In genomic region chr8:106315402-106316187, GRCm38 (mm10) we compare ENCODE assay signal across 30 mouse cellular contexts. TPM values are rescaled to one million over a fixed set of nuclear protein-coding genes. Genes with fewer than 3 reads are reported as not detected.
A peak's percentile ranks its signal among the peaks of the same experiment; 100 is the strongest.
DNase-seq lines count a peak whose midpoint lies in the region; ATAC-seq lines count a peak whose summit lies in the region.
"Had no signal": no experiment of that assay in that cellular context is flagged by ENCODE, and none has a peak within 500 bp of the region (broad histone marks: within the 10 kb centered on the region; RNA-seq: fewer than 3 reads in every experiment).

No protein-coding gene starts in this region.

- no peak overlapping the region for H3K4me2 ChIP-seq in intestine, embryonic 16.5 days (ENCODE audit: low read depth, low read length)
- H3K4me2 ChIP-seq in stomach, embryonic 15.5 days, result no peak overlapping the region
- H3K4me2 ChIP-seq in liver, embryonic 12.5 days, result no peak overlapping the region
- H3K4me2 ChIP-seq in liver, embryonic 11.5 days, result no peak overlapping the region
- H3K4me2 ChIP-seq: embryonic facial prominence, embryonic 15.5 days; forebrain, embryonic 13.5 days; hindbrain, embryonic 12.5 days; midbrain, embryonic 15.5 days; neural tube, embryonic 15.5 days had no signal

- intact Hi-C loops in heart, postnatal 25 days (cut with DNase I), result no loop called here

- H3K9ac ChIP-seq in intestine, embryonic 16.5 days (ENCODE audit: low read depth, low read length), result no peak overlapping the region
- no peak overlapping the region for H3K9ac ChIP-seq in stomach, embryonic 15.5 days
- H3K9ac ChIP-seq in liver, embryonic 12.5 days, result no peak overlapping the region
- no peak overlapping the region for H3K9ac ChIP-seq in liver, embryonic 11.5 days (ENCODE audit: low read depth, low read length)
- H3K9ac ChIP-seq: embryonic facial prominence, embryonic 15.5 days; forebrain, embryonic 13.5 days; hindbrain, embryonic 12.5 days; liver, embryonic 14.5 days; midbrain, embryonic 15.5 days; neural tube, embryonic 15.5 days had no signal

- H3K4me3 ChIP-seq in intestine, embryonic 16.5 days (ENCODE audit: low read length), result no peak overlapping the region
- H3K4me3 ChIP-seq in stomach, embryonic 15.5 days (replicated peaks), result no peak overlapping the region
- no peak overlapping the region for H3K4me3 ChIP-seq in liver, embryonic 12.5 days
- no peak overlapping the region for H3K4me3 ChIP-seq in liver, embryonic 11.5 days (ENCODE audit: low read depth, low read length)
- H3K4me3 ChIP-seq: embryonic facial prominence, embryonic 10.5 days; embryonic facial prominence, embryonic 15.5 days; forebrain, embryonic 13.5 days; hindbrain, embryonic 12.5 days; midbrain, embryonic 10.5 days; midbrain, embryonic 15.5 days; neural tube, embryonic 15.5 days had no signal

- peak overlapping the region; percentile 36 for H3K27ac ChIP-seq in intestine, embryonic 16.5 days (ENCODE audit: low read length)
- H3K27ac ChIP-seq in stomach, embryonic 15.5 days, result peak overlapping the region; percentile 41; the same call in 1 of the 2 replicates
- no peak overlapping the region for H3K27ac ChIP-seq in liver, embryonic 12.5 days
- H3K27ac ChIP-seq in liver, embryonic 11.5 days (ENCODE audit: low read depth, low read length), result no peak overlapping the region
- H3K27ac ChIP-seq: embryonic facial prominence, embryonic 10.5 days; embryonic facial prominence, embryonic 15.5 days; forebrain, embryonic 13.5 days; hindbrain, embryonic 12.5 days; liver, embryonic 14.5 days; midbrain, embryonic 10.5 days; midbrain, embryonic 15.5 days; neural tube, embryonic 15.5 days had no signal

- DNase-seq in heart, adult 11 months, result peak; percentile 79
- DNase-seq in heart, postnatal 25 days (ENCODE audit: low spot score), result no peak
- DNase-seq in kidney, postnatal 14 days, result no peak
- no peak for DNase-seq in liver, embryonic 11.5 days (ENCODE audit: low spot score)
- DNase-seq: adrenal gland, postnatal 14 days; cerebellum, adult 18-20 months; cerebellum, postnatal 10 days; gastrocnemius, postnatal 36 days; heart, postnatal 14 days; kidney, adult 9 months; kidney, postnatal 10 days; left cerebral cortex, postnatal 4 days; lung, adult 2 months; lung, postnatal 10 days; right cerebral cortex, postnatal 25 days; thymus, postnatal 14 days had no signal

- peak; percentile 91 for ATAC-seq in common myeloid progenitor, adult 5-6 weeks (replicated peaks; ENCODE audit: low read depth, poor library complexity, severe bottlenecking)
- peak; percentile 90 for ATAC-seq in intestine, embryonic 16.5 days
- peak; percentile 80 for ATAC-seq in stomach, embryonic 15.5 days (ENCODE audit: insufficient read depth, low FRiP score, low read depth)
- ATAC-seq in liver, embryonic 12.5 days, result no peak
- ATAC-seq in liver, embryonic 11.5 days (replicated peaks; ENCODE audit: low FRiP score), result no peak
- ATAC-seq: forebrain, embryonic 13.5 days; midbrain, embryonic 15.5 days; Patski had no signal

- WGBS in intestine, embryonic 16.5 days, result 73% methylated on average over 6 of the region's 6 CpGs
- 71% methylated on average over 6 of the region's 6 CpGs for WGBS in stomach, embryonic 15.5 days
- WGBS in liver, embryonic 12.5 days (ENCODE audit: insufficient replicate concordance), result 59% methylated on average over 6 of the region's 6 CpGs
- 82% methylated on average over 6 of the region's 6 CpGs for WGBS in liver, embryonic 11.5 days

- no peaks in the 10 kb centered on the region for H3K27me3 ChIP-seq in intestine, embryonic 16.5 days (replicated peaks; ENCODE audit: control insufficient read depth, insufficient read depth, low read length)
- no peaks in the 10 kb centered on the region for H3K27me3 ChIP-seq in stomach, embryonic 15.5 days (replicated peaks)
- H3K27me3 ChIP-seq in liver, embryonic 12.5 days (replicated peaks), result no peaks in the 10 kb centered on the region
- H3K27me3 ChIP-seq in liver, embryonic 11.5 days (replicated peaks; ENCODE audit: control insufficient read depth, insufficient read depth, low read length), result no peaks in the 10 kb centered on the region
- H3K27me3 ChIP-seq: embryonic facial prominence, embryonic 15.5 days; forebrain, embryonic 13.5 days; hindbrain, embryonic 12.5 days; midbrain, embryonic 15.5 days; neural tube, embryonic 15.5 days had no signal

- H3K9me3 ChIP-seq in intestine, embryonic 16.5 days (ENCODE audit: control insufficient read depth, low read length), result no peaks in the 10 kb centered on the region
- no peaks in the 10 kb centered on the region for H3K9me3 ChIP-seq in stomach, embryonic 15.5 days
- no peaks in the 10 kb centered on the region for H3K9me3 ChIP-seq in liver, embryonic 12.5 days (replicated peaks)
- no peaks in the 10 kb centered on the region for H3K9me3 ChIP-seq in liver, embryonic 11.5 days (ENCODE audit: control insufficient read depth, low read length)
- H3K9me3 ChIP-seq: embryonic facial prominence, embryonic 10.5 days; embryonic facial prominence, embryonic 15.5 days; forebrain, embryonic 13.5 days; G1E; hindbrain, embryonic 12.5 days; midbrain, embryonic 10.5 days; midbrain, embryonic 15.5 days; neural tube, embryonic 15.5 days had no signal

- H3K4me1 ChIP-seq in intestine, embryonic 16.5 days (ENCODE audit: control insufficient read depth, insufficient read depth, low read length), result peaks cover 11% of the 10 kb centered on the region; the same call in 1 of the 2 replicates
- H3K4me1 ChIP-seq in stomach, embryonic 15.5 days, result 0 out of 2 replicates have a peak, but pooled peaks cover 3% of the 10 kb centered on the region
- no peaks in the 10 kb centered on the region for H3K4me1 ChIP-seq in liver, embryonic 12.5 days
- no peaks in the 10 kb centered on the region for H3K4me1 ChIP-seq in liver, embryonic 11.5 days (replicated peaks; ENCODE audit: control insufficient read depth, insufficient read depth, low read length)
- H3K4me1 ChIP-seq: embryonic facial prominence, embryonic 15.5 days; forebrain, embryonic 13.5 days had no signal

- H3K36me3 ChIP-seq in intestine, embryonic 16.5 days (ENCODE audit: control insufficient read depth, insufficient read depth, low read length), result no peaks in the 10 kb centered on the region
- no peaks in the 10 kb centered on the region for H3K36me3 ChIP-seq in stomach, embryonic 15.5 days
- no peaks in the 10 kb centered on the region for H3K36me3 ChIP-seq in liver, embryonic 12.5 days
- no peaks in the 10 kb centered on the region for H3K36me3 ChIP-seq in liver, embryonic 11.5 days (ENCODE audit: control insufficient read depth, insufficient read depth, low read length)
- H3K36me3 ChIP-seq: embryonic facial prominence, embryonic 10.5 days; embryonic facial prominence, embryonic 15.5 days; G1E; hindbrain, embryonic 12.5 days; midbrain, embryonic 10.5 days; midbrain, embryonic 15.5 days; neural tube, embryonic 15.5 days had no signal

RNA-seq across cellular contexts. Expression of gene Smpd3, which starts 22.2 kb away (rescaled TPM):
- 1 to 10 TPM; 3.6 to 4.9 TPM for total RNA-seq in heart, postnatal 25 days (2021)
- 0.14 and 0.92 TPM in 2 replicates for total RNA-seq in common myeloid progenitor, adult 5-6 weeks (2017)
- 21.7 and 23.3 TPM in 2 replicates for polyA plus RNA-seq in intestine, embryonic 16.5 days (2015; fragmentation: Nextera tagmentation; extraction: Ambion mirVana)
- polyA plus RNA-seq in stomach, embryonic 15.5 days (2015; fragmentation: Nextera tagmentation; extraction: Ambion mirVana), result 16.4 and 17.3 TPM in 2 replicates
- polyA plus RNA-seq in liver, embryonic 12.5 days (2016; fragmentation: Nextera tagmentation; extraction: Ambion mirVana), result 0.61 and 0.92 TPM in 2 replicates
- 1.3 and 2.2 TPM in 2 replicates for polyA plus RNA-seq in liver, embryonic 11.5 days (2014; fragmentation: Nextera tagmentation; extraction: Ambion mirVana)
- total RNA-seq: G1E had no signal
- polyA plus RNA-seq: G1E had no signal

Comparison
In these comparisons a context has a peak if more than half of its experiments do, and no peak if none do; other contexts are left out.
1. ATAC-seq: peak in common myeloid progenitor, adult 5-6 weeks (single experiment), intestine, embryonic 16.5 days (single experiment) and stomach, embryonic 15.5 days (single experiment); none in liver, embryonic 12.5 days (single experiment) and liver, embryonic 11.5 days (single experiment).
2. H3K27ac ChIP-seq: peak in intestine, embryonic 16.5 days (single experiment) and stomach, embryonic 15.5 days (single experiment); none in liver, embryonic 12.5 days (single experiment) and liver, embryonic 11.5 days (single experiment).